Mouse (Mus musculus) intestine, postnatal 0 days (tissue): ENCODE data around the gene Ryk. TPM values are rescaled to one million over a fixed set of nuclear protein-coding genes. Genes with fewer than 3 reads are reported as not detected.

ENCODE experiments used
- ATAC-seq: fragments of 200-750 bp; cut with Nextera tagmentation; 2 replicates; pipeline ENCODE4 v1.8.0; 2017; ENCODE audit warnings: mild to moderate bottlenecking, moderate TSS enrichment, moderate library complexity
- H3K27ac ChIP-seq: fragments of 300-500 bp; sonication (generic); 2 replicates; pipeline ENCODE4 v1.5.1; 2014; ENCODE audit warnings: mild to moderate bottlenecking, low read depth, low read length, moderate library complexity
- H3K27me3 ChIP-seq: fragments of 300-500 bp; sonication (generic); replicated peaks from 2 replicates; pipeline ENCODE4 v1.6.1; 2014; ENCODE audit warnings: low read length, mixed read lengths; ENCODE audit not compliant: control insufficient read depth, insufficient read depth
- H3K36me3 ChIP-seq: fragments of 300-500 bp; sonication (generic); 2 replicates; pipeline ENCODE4 v1.6.1; 2014; ENCODE audit warnings: mild to moderate bottlenecking, moderate library complexity; ENCODE audit not compliant: control insufficient read depth, insufficient read depth
- H3K4me1 ChIP-seq: fragments of 300-500 bp; sonication (generic); replicated peaks from 2 replicates; pipeline ENCODE4 v1.6.1; 2014; ENCODE audit warnings: antibody characterized with exemption, low read length, mixed read lengths; ENCODE audit not compliant: control insufficient read depth, insufficient read depth
- H3K4me2 ChIP-seq: fragments of 300-500 bp; sonication (generic); replicated peaks from 2 replicates; pipeline ENCODE4 v1.6.1; 2014; ENCODE audit warnings: low read depth, mild to moderate bottlenecking, moderate library complexity
- H3K4me3 ChIP-seq: fragments of 300-500 bp; sonication (generic); 2 replicates; pipeline ENCODE4 v1.5.1; 2014; ENCODE audit warnings: low read depth, low read length
- H3K9ac ChIP-seq: fragments of 300-500 bp; sonication (generic); 2 replicates; pipeline ENCODE4 v1.6.1; 2014; ENCODE audit warnings: mild to moderate bottlenecking, low read depth, low read length
- H3K9me3 ChIP-seq: fragments of 300-500 bp; sonication (generic); 2 replicates; pipeline ENCODE4 v1.6.1; 2016; ENCODE audit warnings: mixed run types; ENCODE audit not compliant: control insufficient read depth
- CTCF ChIP-seq: sonication (generic); IDR thresholded peaks from 2 replicates; pipeline ENCODE4 v1.5.1; 2016; ENCODE audit warnings: low read depth, mild to moderate bottlenecking, control low read depth, antibody characterized with exemption, moderate library complexity
- WGBS: fragments of 180-500 bp; shearing (Covaris S2); extraction: QIAGEN DNeasy Blood & Tissue Kit; methylation state at CpG from one replicate; pipeline ENCODE4 v1.1.7; 2014; 5-methylcytosine and 5-hydroxymethylcytosine counted together
- polyA plus RNA-seq: library from polyadenylated mRNA; unstranded; fragments of >200 nt; fragmentation: Nextera tagmentation; extraction: Ambion mirVana; gene quantifications from 2 replicates; pipeline ENCODE4 v1.2.1, GENCODE M21; 2015

Ryk gene
- polyA plus RNA-seq, 1 experiment from 2014 or later, result 23.9 TPM

DNA sequence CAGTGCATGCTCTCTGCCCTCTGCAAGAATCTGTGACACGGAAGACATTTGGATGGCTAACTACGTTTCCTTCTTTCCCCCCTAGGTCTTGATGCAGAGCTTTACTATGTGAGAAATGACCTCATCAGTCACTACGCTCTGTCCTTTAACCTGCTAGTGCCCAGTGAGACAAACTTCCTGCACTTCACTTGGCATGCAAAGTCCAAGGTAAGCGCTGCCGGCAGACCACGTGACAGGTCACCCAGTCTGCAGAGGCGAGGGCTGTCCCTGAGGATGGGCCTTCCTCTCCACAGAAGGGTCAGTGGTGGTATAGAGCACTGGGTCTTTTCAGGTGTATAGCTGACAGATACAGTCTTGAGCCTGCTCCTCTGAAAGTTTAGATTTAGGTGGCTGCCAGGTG lies 27.1 kb downstream of the Ryk start:
- peak overlapping the region; percentile 80 for H3K27ac ChIP-seq
- ATAC-seq, result peak; percentile 73
- WGBS, result 32% methylated on average over 7 of the region's 7 CpGs
- H3K4me2 ChIP-seq, result 0 out of 2 replicates have a peak overlapping the region, but pooled peaks have one; percentile 30
- no peak overlapping the region for H3K9ac ChIP-seq
- TF ChIP-seq CTCF, result no peak
- H3K9me3 ChIP-seq, result no peaks in the 10 kb centered on the region
- no peak overlapping the region for H3K4me3 ChIP-seq
- H3K4me1 ChIP-seq, result peaks cover 6% of the 10 kb centered on the region; the same call in 1 of the 2 replicates
- H3K27me3 ChIP-seq, result no peaks in the 10 kb centered on the region
- peaks cover 12% of the 10 kb centered on the region for H3K36me3 ChIP-seq

DNA sequence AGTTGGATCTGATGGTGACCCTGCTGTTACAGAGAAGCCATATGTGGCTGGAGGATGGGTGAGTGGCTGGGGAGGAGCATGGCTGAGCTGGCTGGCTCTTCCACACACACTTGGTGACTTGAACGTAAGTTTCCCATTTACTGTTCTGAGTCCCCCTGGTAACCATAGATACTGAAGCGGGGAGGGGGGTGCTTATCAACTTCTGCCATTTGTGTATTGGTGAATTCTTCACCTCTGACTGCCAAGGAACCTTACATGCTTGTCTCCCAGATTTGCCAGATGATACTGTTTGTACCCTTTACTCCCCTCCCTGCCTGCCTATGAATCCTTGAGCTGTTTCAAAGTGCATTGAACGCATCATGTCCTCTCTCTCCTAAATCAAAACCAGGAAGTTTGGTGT lies 27.5 kb downstream of the Ryk start:
- Histone ChIP-seq H3K4me3 (no peak overlapping the region), H3K9me3 (no peaks in the 10 kb centered on the region), H3K4me1 (peaks cover 6% of the 10 kb centered on the region; the same call in 1 of the 2 replicates), H3K9ac (no peak overlapping the region), H3K27ac (peak overlapping the region; percentile 80), H3K36me3 (peaks cover 12% of the 10 kb centered on the region), H3K4me2 (peak overlapping the region; percentile 30; the same call in 1 of the 2 replicates), H3K27me3 (no peaks in the 10 kb centered on the region)
- WGBS, result 67% methylated on average over 3 of the region's 3 CpGs
- ATAC-seq, result no peak
- no peak for TF ChIP-seq CTCF

DNA sequence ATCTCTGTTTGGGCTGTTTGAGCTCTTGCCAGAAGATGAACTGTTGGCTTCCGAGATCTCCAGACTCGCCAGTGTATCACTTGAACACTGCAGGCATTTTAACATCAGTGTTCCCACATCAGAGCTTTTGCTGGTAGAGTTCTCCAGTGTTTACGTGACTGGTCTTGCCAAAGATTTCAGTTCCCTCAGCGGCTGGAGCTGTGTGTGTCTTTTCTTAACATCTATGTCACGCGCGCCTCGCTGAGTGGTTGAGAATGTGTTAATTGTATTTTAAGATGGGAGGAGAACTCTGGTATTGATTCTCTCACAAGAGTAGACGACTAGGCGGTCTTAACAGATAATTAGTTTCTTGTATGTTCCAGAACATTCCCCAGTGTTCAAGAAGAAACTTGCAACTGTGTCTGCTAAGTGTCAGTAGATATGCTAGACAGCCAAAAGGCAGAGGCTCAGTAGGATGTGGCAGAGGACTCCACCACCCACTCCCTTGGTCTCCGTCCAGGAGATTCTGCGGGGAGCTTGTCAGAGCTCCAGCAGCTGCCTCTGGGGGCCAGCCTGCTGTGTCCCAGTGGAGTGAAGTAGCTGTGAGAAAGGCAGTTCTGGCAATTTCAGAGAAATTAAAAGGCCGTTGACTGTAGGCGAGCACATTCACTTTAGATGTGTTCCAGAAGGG lies 29.3 kb downstream of the Ryk start:
- H3K4me2 ChIP-seq, result peak overlapping the region; percentile 41
- no peak overlapping the region for H3K4me3 ChIP-seq
- WGBS, result 46% methylated on average over 14 of the region's 14 CpGs
- no peak for ATAC-seq
- peaks cover 20% of the 10 kb centered on the region for H3K36me3 ChIP-seq
- no peak overlapping the region; the same call in 1 of the 2 replicates for H3K9ac ChIP-seq
- no peaks in the 10 kb centered on the region for H3K9me3 ChIP-seq
- TF ChIP-seq CTCF, result no peak
- no peaks in the 10 kb centered on the region for H3K27me3 ChIP-seq
- H3K27ac ChIP-seq, result peak overlapping the region; percentile 75
- H3K4me1 ChIP-seq, result peaks cover 6% of the 10 kb centered on the region; the same call in 1 of the 2 replicates

DNA sequence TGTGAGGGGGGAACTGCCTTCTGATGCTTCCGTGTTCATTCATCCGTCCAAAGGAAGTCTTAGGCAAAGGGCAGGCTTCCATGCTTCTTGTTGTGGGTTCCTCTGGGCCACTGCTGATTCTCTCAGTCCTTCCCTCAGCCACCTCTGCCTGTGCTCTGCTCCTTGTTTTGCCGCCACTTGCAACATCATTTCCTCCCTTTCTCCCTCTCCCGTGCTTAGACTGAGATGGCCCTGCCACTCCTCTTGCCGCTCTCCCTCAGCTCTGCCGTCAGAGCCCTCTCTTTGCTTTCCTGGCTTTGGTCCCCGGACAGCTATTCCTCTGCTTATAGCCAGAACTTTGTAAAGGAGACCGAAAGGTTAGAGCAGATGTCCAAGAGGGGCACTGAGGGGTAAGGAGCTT lies 30.2 kb downstream of the Ryk start:
- H3K9ac ChIP-seq, result no peak overlapping the region
- WGBS, result 50% methylated on average over 8 of the region's 8 CpGs
- peak overlapping the region; percentile 41; the same call in 1 of the 2 replicates for H3K27ac ChIP-seq

DNA sequence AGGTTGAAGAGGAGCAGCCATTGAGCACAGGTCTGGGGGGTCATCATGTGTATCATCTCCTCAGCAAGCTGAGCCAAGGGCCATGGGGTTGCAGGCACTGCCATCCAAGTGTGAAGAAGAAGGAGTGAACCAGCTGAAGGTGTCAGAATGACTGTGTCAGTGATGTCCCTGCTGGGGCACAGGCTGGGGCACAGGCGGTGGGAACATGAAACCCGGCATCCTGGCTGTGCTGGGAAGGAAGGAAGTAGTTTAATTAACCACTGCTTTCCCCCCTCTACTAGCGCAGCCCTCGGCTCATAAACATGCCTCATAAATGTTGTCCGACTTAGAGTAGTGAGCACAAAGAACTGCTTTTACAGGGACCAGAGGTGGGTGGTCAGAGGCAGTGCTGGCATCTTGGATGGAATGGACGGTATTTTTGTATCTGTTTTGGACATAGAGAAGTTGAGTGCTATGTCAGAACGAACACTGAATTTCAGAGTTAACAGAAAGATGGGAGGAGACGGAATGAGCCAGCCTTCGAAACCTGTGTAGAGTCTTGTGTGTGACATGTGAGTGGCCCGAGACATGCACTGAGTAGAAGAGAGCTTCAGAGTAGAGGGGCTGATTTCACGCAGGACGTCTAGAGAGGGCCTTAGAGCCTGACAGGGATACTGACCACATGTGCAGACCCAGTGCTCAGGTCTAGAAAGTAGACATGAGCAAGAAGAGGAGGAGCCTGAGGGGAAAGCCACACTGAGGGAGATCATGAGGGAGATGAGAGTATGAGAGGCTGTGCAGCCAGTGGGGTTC lies 31.4 kb downstream of the Ryk start:
- Histone ChIP-seq H3K27me3 (no peaks in the 10 kb centered on the region), H3K4me1 (peaks cover 6% of the 10 kb centered on the region; the same call in 1 of the 2 replicates), H3K4me2 (no peak overlapping the region), H3K36me3 (peaks cover 31% of the 10 kb centered on the region), H3K27ac (no peak overlapping the region), H3K9ac (no peak overlapping the region), H3K4me3 (no peak overlapping the region), H3K9me3 (no peaks in the 10 kb centered on the region)
- 0 out of 2 replicates have a peak, but pooled peaks have one; percentile 11 for ATAC-seq
- no peak for TF ChIP-seq CTCF
- 58% methylated on average over 12 of the region's 12 CpGs for WGBS

More for the DNA sequence above, 30.2 kb downstream of the Ryk start:
- Histone ChIP-seq H3K4me3 (no peak overlapping the region), H3K9me3 (no peaks in the 10 kb centered on the region), H3K27me3 (no peaks in the 10 kb centered on the region), H3K4me2 (no peak overlapping the region), H3K36me3 (peaks cover 28% of the 10 kb centered on the region), H3K4me1 (peaks cover 6% of the 10 kb centered on the region; the same call in 1 of the 2 replicates)
- TF ChIP-seq CTCF, result no peak
- no peak for ATAC-seq

DNA sequence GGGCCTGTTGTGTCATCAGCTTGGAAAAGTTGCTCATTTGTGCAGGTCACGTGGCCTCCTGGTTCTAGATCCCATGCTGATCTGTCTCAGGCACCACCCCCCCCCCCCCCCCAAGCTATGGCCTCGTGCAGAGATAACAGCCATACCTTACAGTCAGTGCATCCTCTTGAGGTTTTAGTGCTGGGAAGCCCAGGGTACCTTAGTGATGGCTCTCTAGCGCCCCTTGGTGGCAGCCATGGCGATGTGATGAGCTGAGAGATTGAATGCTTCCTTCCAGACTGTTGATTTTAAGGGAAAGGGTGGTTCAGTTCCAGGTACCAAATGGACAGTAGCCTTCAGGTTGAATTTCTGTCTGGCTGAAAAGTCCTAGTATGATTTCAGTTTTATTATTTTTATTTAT lies 32.2 kb downstream of the Ryk start:
- no peak overlapping the region for H3K27ac ChIP-seq
- peak; percentile 54 for ATAC-seq
- no peak overlapping the region for H3K4me3 ChIP-seq
- no peak overlapping the region for H3K4me2 ChIP-seq
- peaks cover 6% of the 10 kb centered on the region; the same call in 1 of the 2 replicates for H3K4me1 ChIP-seq
- no peak overlapping the region for H3K9ac ChIP-seq
- 8% methylated on average over 4 of the region's 4 CpGs for WGBS
- H3K36me3 ChIP-seq, result peaks cover 37% of the 10 kb centered on the region
- H3K27me3 ChIP-seq, result no peaks in the 10 kb centered on the region
- TF ChIP-seq CTCF, result peak; percentile 95
- H3K9me3 ChIP-seq, result no peaks in the 10 kb centered on the region
